Mouse (Mus musculus) myocyte (in vitro differentiated cells): ENCODE results near the gene Gm11937.

Experiments used
- MAX ChIP-seq: IDR thresholded peaks from one replicate; pipeline ENCODE4 v1.6.1; 2011; ENCODE audit warnings: low read depth, mild to moderate bottlenecking, control low read depth
- MYOG ChIP-seq, 3 experiments: IDR thresholded peaks; one replicate each; pipeline ENCODE4 v1.6.1; 2011; ENCODE audit warnings: control low read depth in 2 of 3, low read depth in 2 of 3, mild to moderate bottlenecking in 2 of 3; ENCODE audit not compliant: insufficient read length in 2 of 3, control insufficient read depth in 1 of 3, insufficient read depth in 1 of 3
- POLR2A ChIP-seq: IDR thresholded peaks from one replicate; pipeline ENCODE4 v1.6.1; 2011; ENCODE audit warnings: low read depth, mild to moderate bottlenecking, control low read depth, moderate library complexity; ENCODE audit not compliant: insufficient read length
- POLR2AphosphoS2 ChIP-seq: IDR thresholded peaks from one replicate; pipeline ENCODE4 v1.6.1; 2011; ENCODE audit warnings: low read depth, control low read depth; ENCODE audit not compliant: insufficient read length
- SRF ChIP-seq: IDR thresholded peaks from one replicate; pipeline ENCODE4 v1.6.1; 2011; ENCODE audit warnings: low read depth; ENCODE audit not compliant: control insufficient read depth, insufficient read length
- TCF12 ChIP-seq: IDR thresholded peaks from one replicate; pipeline ENCODE4 v1.6.1; 2011; ENCODE audit warnings: mild to moderate bottlenecking, control low read depth; ENCODE audit not compliant: poor library complexity, insufficient read depth, severe bottlenecking
- USF1 ChIP-seq: IDR thresholded peaks from one replicate; pipeline ENCODE4 v1.6.1; 2011; ENCODE audit warnings: low read depth, mild to moderate bottlenecking, control low read depth, moderate library complexity

GRCm38 (mm10) chr11:99573164-99573563, 36.8 kb downstream of the Gm11937 start:
- TF ChIP-seq SRF (no peak), POLR2A (no peak), POLR2AphosphoS2 (no peak), TCF12 (no peak), USF1 (no peak), MYOG (IDR thresholded peaks at IDR 0.05; ENCODE audit: control insufficient read depth in 1 of 3, insufficient read depth in 1 of 3, insufficient read length in 2 of 3, low read depth in 2 of 3) (no peak), MAX (no peak)
